Mouse (Mus musculus) cerebellum, adult (tissue): ENCODE measurements around the gene Lgals4.

Source experiments
- ATAC-seq: cut with Nextera tagmentation; 2 replicates; pipeline ENCODE4 v1.9.2; 2017; ENCODE audit warnings: mild to moderate bottlenecking, moderate library complexity, mixed read lengths; ENCODE audit not compliant: insufficient number of reproducible peaks, low FRiP score, low TSS enrichment

The Lgals4 gene

GRCm38 (mm10) chr7:28820358-28821260 is 13.0 kb upstream of the Lgals4 start:
- no peak for ATAC-seq

GRCm38 (mm10) chr7:28821261-28821831 is 12.3 kb upstream of the Lgals4 start:
- 0 out of 2 replicates have a peak, but pooled peaks have one; percentile 10 for ATAC-seq

- no peak for ATAC-seq
Observed at GRCm38 (mm10) chr7:28822556-28822955, 11.1 kb upstream of the Lgals4 start.

GRCm38 (mm10) chr7:28822993-28823903 is 10.4 kb upstream of the Lgals4 start:
- ATAC-seq = no peak

GRCm38 (mm10) chr7:28823932-28824331 is 9.7 kb upstream of the Lgals4 start:
- ATAC-seq = no peak

GRCm38 (mm10) chr7:28824941-28825685 is 8.5 kb upstream of the Lgals4 start, which contains the start of gene Ech1:
TSS of gene Ech1 (plus strand) at chr7:28825217.
- peak; percentile 60; the same call in 1 of the 2 replicates for ATAC-seq

- no peak for ATAC-seq
Observed at GRCm38 (mm10) chr7:28825686-28826401, 7.8 kb upstream of the Lgals4 start.

GRCm38 (mm10) chr7:28826402-28826772 is 7.3 kb upstream of the Lgals4 start:
- ATAC-seq = no peak

GRCm38 (mm10) chr7:28827338-28827737 is 6.3 kb upstream of the Lgals4 start:
- no peak for ATAC-seq

GRCm38 (mm10) chr7:28829821-28830220 is 3.8 kb upstream of the Lgals4 start:
- ATAC-seq = no peak

- ATAC-seq = no peak
Observed at GRCm38 (mm10) chr7:28830981-28831380, 2.7 kb upstream of the Lgals4 start.

GRCm38 (mm10) chr7:28831411-28832125 is 2.1 kb upstream of the Lgals4 start:
- no peak for ATAC-seq

GRCm38 (mm10) chr7:28832137-28832536 is 1.5 kb upstream of the Lgals4 start:
- no peak for ATAC-seq

GRCm38 (mm10) chr7:28836936-28837335 is 3.3 kb downstream of the Lgals4 start:
- no peak for ATAC-seq

- ATAC-seq = no peak
Observed at GRCm38 (mm10) chr7:28838331-28838730, 4.7 kb downstream of the Lgals4 start.

GRCm38 (mm10) chr7:28847273-28847672 is 13.6 kb downstream of the Lgals4 start:
- ATAC-seq = no peak

- ATAC-seq = no peak
Observed at GRCm38 (mm10) chr7:28849700-28850236, 16.1 kb downstream of the Lgals4 start.

- no peak for ATAC-seq
Observed at GRCm38 (mm10) chr7:28850642-28851041, 17.0 kb downstream of the Lgals4 start.
